Mouse (Mus musculus): Measurements from ENCODE around the gene Fnbp1. TPM values are rescaled to one million over a fixed set of nuclear protein-coding genes. Genes with fewer than 3 reads are reported as not detected.

Fnbp1 gene
- total RNA-seq, 2 experiments from 2014 or later: 47.2 to 64.0 TPM

DNA sequence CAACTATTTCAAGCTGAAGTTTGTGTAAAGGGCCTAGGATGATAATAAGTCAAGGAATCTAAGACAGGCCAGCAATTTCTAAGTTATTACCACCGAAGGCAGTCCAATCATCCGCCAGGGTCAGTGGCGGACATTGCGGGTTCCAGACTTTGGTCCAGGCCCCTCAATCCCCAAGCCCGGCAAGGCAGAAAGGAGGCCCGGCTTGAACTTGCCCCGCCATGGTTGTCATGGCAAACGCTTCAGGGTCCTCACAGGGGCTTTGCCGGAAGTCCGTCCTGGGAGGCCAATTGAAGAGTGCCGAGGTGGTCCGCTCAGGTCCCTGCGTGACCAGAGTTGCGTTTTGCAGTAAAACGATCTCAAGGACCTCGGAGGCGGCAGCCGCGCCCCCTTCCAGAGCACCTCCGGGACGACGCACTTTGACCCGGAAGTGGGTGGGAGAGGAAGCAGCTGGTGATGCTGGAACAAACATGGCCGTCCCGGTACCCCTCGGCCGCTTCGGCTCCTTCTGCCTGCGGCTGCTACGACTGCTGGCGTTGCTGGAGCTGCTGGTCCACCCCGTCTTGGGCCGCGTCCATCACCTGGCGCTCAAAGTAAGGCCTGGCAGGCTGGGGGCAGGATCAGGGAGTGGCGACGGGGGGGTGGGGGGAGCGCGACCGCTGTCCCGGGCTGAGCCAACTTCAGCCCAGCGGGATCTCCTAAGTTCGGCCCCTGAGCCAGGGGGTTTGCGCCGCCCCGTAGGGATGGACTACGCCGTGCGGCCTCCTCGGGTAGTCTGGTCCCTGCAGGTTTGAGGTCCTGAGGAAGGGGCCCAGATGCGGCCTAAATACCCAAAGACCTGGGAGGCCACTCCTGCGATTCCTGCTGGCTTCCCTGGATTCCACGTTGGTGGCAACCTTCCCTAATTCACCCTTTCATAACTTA is 10.3 kb upstream of the Fnbp1 start, which contains the start of gene Gpr107:
Gpr107 (plus strand) TSS at position 425 of the 921 bp plus-strand sequence.
- ATAC-seq (replicated peaks; ENCODE audit: poor library complexity, severe bottlenecking): peak; percentile 91

- no peak for ATAC-seq (replicated peaks; ENCODE audit: poor library complexity, severe bottlenecking)
Measured at GRCm38 (mm10) chr2:31150762-31151161, 9.0 kb upstream of the Fnbp1 start.

DNA sequence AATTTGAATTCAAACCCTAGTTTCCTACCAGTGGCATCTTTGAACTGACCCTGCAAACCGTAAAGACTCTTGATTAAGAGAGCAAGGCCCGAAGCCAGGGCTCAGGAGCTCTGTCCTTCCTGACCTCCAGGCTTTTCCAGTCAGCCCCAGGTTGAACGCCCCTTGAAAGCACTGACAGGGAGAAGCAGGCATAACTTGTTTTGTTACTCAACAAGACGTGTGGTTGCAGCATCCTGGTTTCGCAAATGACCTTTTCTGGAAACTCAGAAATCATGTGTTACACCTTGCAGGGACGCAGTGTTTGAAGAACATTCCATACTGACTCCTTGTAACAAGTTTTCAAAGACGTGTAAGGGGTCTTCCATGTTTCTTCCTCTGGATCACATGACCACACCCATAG is 5.2 kb upstream of the Fnbp1 start:
- ATAC-seq (replicated peaks; ENCODE audit: poor library complexity, severe bottlenecking): peak; percentile 49

- ATAC-seq (replicated peaks; ENCODE audit: poor library complexity, severe bottlenecking): peak; percentile 18
Measured at GRCm38 (mm10) chr2:31144901-31145300, 3.1 kb upstream of the Fnbp1 start.

DNA sequence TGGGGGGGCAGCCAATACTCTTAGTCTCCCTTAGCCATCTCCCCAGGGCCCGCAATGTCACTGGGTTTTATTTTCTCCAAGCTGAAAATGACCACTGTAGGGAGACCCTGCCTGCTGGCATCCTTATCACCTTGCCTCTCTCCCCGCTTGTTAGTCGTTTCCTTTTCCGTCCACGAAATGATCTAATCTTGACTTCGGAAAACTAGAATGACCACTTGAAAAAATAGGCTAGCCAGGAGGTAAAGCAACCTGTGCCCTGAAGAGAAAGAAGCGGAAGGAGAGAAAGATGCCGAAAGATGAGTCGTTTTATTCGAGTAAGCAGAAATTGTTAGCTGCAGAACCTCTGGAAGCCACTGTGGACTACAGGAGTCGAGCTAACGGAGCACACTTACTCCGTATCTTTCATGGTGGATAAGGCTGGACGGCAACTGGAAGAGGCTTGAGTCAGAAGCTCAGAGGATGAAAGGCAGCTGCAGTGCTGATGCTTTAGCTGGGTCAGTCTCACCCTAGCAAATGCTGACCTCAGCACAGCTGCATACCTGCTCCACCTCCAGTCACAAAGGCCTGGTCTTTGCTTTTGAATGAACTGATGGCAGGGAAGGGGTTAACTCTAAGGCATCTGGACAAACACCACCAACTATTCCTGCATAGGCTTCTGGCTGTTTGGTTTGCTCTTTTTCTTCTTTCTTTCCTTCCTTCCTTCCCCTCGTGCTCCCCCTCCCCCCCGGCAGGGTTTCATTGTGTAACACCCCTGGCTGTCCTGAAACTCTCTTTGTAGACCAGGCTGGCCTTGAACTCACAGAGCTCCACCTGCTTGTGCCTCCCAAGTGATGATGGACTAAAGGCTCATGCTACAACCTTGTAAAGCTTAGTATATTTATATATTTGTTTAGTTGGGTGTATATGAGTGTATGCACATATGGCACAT is 2.2 kb upstream of the Fnbp1 start:
- ATAC-seq (replicated peaks; ENCODE audit: poor library complexity, severe bottlenecking): no peak

- peak; percentile 20; the same call in 1 of the 2 replicates for ATAC-seq (replicated peaks; ENCODE audit: poor library complexity, severe bottlenecking)
Measured at GRCm38 (mm10) chr2:31143326-31143725, 1.5 kb upstream of the Fnbp1 start.

GRCm38 (mm10) chr2:31142505-31142904 is 697 bp upstream of the Fnbp1 start:
- ATAC-seq (replicated peaks; ENCODE audit: poor library complexity, severe bottlenecking): no peak

DNA sequence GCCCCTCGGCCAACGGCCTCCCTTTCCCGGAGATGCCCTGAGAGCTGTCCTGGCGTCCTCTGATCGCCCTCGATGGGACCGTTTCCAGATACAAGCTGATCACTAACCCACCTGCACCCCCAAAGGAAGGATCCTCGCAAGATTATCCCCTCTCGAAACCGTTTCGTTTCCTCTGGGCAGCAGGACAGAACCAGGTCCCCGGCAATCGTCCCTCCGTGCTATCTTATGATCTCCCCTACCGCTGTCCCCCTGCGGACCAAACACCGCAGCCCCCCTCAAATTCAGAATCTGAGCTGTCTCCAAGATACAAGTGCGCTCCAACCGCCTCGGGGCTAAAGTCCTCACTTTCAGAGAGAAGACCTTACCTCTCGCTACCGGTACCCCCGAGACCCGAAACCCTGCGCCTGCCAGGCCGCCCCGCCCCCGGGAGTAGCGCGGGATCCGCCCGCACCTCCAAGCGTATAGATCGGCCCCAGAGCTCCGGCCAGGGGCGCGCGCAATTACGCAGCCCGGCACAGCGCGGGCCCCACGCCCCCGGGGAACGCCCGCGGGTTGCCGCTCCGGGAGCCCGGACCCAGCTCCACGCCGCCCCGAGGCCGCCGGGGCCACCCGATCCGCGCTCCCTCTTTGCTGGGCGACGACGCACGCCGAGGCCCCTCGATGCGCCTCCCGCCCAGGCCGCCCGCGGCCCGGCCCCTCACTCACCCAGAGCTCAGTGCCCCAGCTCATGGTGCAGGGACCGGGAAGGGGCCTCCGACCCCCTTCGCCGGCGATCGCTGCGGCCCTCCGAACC is 538 bp downstream of the Fnbp1 start:
- ATAC-seq (replicated peaks; ENCODE audit: poor library complexity, severe bottlenecking): peak; percentile 14; the same call in 1 of the 2 replicates

DNA sequence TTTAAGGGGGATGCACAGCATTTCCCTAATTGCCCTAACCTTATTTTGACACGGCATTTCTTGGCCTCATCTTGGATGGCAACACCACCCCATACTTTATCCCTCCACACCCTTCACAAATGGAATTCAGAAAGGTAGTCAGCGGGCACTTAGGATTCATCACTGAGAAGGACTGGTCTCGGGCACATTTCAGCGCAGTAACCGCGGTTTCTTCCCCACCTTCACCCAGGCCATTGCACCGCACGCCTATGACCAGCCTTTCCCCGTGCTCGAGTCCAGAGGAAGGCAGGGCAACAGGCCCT is 1.1 kb downstream of the Fnbp1 start:
- no peak for ATAC-seq (replicated peaks; ENCODE audit: poor library complexity, severe bottlenecking)

GRCm38 (mm10) chr2:31139991-31140771 is 1.6 kb downstream of the Fnbp1 start:
- ATAC-seq (replicated peaks; ENCODE audit: poor library complexity, severe bottlenecking): no peak

DNA sequence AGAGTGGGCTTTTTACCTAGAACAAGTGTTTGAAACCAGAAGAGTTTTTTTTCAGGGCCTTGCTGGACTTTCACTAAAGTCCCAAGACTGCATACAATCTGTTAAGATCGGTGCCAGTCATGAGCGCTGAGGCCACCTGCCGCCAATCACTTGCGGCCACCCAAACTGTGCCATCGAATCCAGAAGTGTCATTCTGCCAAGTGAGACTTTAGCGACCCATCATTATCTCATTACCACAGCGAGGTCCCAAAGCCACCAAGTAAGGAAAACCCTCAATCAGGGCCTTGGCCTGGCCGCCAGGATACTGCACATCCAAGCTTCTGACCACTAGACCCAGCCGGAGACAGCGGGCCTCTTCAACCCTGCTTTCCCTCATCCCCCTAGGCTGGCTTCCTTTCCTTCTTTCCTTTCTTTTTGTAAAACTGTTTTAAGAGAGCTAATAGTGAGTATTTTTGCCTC is 2.6 kb downstream of the Fnbp1 start:
- no peak for ATAC-seq (replicated peaks; ENCODE audit: poor library complexity, severe bottlenecking)

GRCm38 (mm10) chr2:31137018-31137590 is 4.7 kb downstream of the Fnbp1 start:
- ATAC-seq (replicated peaks; ENCODE audit: poor library complexity, severe bottlenecking): no peak

GRCm38 (mm10) chr2:31136338-31136737 is 5.5 kb downstream of the Fnbp1 start:
- no peak for ATAC-seq (replicated peaks; ENCODE audit: poor library complexity, severe bottlenecking)

DNA sequence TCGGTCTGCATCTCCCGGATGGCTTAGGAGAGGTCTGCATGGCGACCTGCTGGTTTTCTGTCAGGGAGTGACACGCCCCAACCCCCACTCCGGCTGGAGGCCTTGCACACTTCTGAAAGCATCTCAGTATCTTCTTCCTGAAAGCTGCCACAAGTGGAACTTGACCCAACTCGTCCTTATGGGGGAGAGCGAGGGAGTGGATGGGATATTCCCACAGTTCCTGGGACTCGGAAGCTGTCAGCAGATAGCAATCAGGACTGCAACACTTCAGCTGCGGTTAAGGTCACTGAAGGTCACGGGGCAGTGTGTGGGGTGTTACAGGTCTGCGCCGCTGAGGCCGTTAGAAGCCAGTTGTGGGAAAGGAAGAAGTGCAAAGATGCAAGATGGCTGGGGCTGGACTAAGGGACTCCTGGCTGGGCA is 6.3 kb downstream of the Fnbp1 start:
- peak; percentile 51 for ATAC-seq (replicated peaks; ENCODE audit: poor library complexity, severe bottlenecking)

GRCm38 (mm10) chr2:31133981-31134380 is 7.8 kb downstream of the Fnbp1 start:
- ATAC-seq (replicated peaks; ENCODE audit: poor library complexity, severe bottlenecking): no peak

GRCm38 (mm10) chr2:31132682-31133081 is 9.1 kb downstream of the Fnbp1 start:
- ATAC-seq (replicated peaks; ENCODE audit: poor library complexity, severe bottlenecking): no peak

GRCm38 (mm10) chr2:31130815-31131299 is 11.0 kb downstream of the Fnbp1 start:
- peak; percentile 48 for ATAC-seq (replicated peaks; ENCODE audit: poor library complexity, severe bottlenecking)

DNA sequence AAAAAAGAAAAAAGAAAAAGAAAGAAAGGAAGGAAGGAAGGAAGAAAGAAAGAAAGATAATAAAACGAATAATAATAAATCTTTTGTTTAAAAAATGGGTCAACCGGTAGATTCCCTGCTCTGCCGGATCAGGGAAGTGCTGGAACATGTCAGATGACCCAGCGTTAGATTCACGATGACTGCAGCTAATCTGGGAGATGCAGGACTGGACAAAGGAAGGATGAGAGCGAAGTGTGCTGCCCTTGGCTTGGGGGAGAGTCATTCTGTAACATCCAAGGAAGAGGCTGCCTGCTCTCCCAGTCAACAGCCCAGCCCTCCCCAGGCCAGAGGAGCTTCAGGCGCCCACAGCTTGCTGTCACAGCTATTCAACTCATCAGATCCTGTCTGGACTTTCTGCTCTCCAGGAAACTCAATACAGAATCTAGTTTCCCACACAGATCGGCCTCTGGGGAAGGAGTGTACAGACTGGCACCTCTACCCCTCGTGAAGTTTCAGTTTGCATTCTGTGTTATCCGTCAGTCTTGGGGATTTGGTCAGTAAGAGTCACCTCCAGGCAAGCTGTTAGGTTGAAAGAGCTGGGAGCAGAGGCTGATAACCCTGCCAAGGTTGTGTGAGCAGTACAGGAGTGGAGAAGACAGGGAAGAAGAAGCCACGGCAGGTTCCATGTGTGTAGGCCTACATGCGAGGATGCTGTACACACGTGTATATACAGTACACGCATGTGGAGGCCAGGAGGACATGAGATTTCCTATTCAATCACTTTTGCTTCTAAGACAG is 11.9 kb downstream of the Fnbp1 start:
- ATAC-seq (replicated peaks; ENCODE audit: poor library complexity, severe bottlenecking): no peak
